Comparison of ENCODE assay signal across 8 mouse cellular contexts in genomic region chr12:82254076-82254475, GRCm38 (mm10).
DNase-seq lines count a peak whose midpoint lies in the region; ATAC-seq lines count a peak whose summit lies in the region.
"Had no signal": no experiment of that assay in that cellular context is flagged by ENCODE, and none has a peak within 500 bp of the region (broad histone marks: within the 10 kb centered on the region; RNA-seq: fewer than 3 reads in every experiment).

No protein-coding gene starts in this region.

- H3K4me2 ChIP-seq in midbrain, embryonic 11.5 days: no peak overlapping the region
- H3K4me2 ChIP-seq: heart, embryonic 13.5 days had no signal

- WGBS in midbrain, embryonic 11.5 days: 92% methylated on average over 5 of the region's 5 CpGs
- WGBS in midbrain, embryonic 10.5 days: 94% methylated on average over 5 of the region's 5 CpGs

- peak; percentile 23 for DNase-seq in midbrain, embryonic 11.5 days (ENCODE audit: low spot score, missing footprints)
- no peak for DNase-seq in midbrain, embryonic 10.5 days (ENCODE audit: low spot score)
- peak; percentile 34 to 44 for DNase-seq in frontal cortex, postnatal 10 days (ENCODE audit: low spot score in 2 of 2)
- peak; percentile 34 to 69 for DNase-seq in left cerebral cortex, adult 8-10 months (ENCODE audit: low spot score in 2 of 2)
- peak; percentile 65 to 73 for DNase-seq in right cerebral cortex, postnatal 36 days (ENCODE audit: low spot score in 2 of 2)
- DNase-seq in MN1 (ENCODE audit: low spot score): no peak
- DNase-seq in spleen, postnatal 10 days (ENCODE audit: low spot score in 2 of 2): no peak

- no peak overlapping the region for H3K4me3 ChIP-seq in midbrain, embryonic 11.5 days (ENCODE audit: low read depth, low read length)
- H3K4me3 ChIP-seq in midbrain, embryonic 10.5 days: no peak overlapping the region
- H3K4me3 ChIP-seq: heart, embryonic 13.5 days had no signal

- H3K9ac ChIP-seq in midbrain, embryonic 11.5 days (ENCODE audit: low read length): no peak overlapping the region
- H3K9ac ChIP-seq: heart, embryonic 13.5 days had no signal

- no peaks in the 10 kb centered on the region for H3K9me3 ChIP-seq in midbrain, embryonic 11.5 days (ENCODE audit: control insufficient read depth, low read length)
- H3K9me3 ChIP-seq in midbrain, embryonic 10.5 days (replicated peaks): no peaks in the 10 kb centered on the region
- H3K9me3 ChIP-seq: heart, embryonic 13.5 days had no signal

- no peaks in the 10 kb centered on the region for H3K36me3 ChIP-seq in midbrain, embryonic 11.5 days (ENCODE audit: control insufficient read depth, insufficient read depth, low read length)
- peaks cover 6% of the 10 kb centered on the region; the same call in 1 of the 2 replicates for H3K36me3 ChIP-seq in midbrain, embryonic 10.5 days

- H3K27ac ChIP-seq in midbrain, embryonic 11.5 days (ENCODE audit: low read depth, low read length): no peak overlapping the region
- H3K27ac ChIP-seq in midbrain, embryonic 10.5 days (replicated peaks): no peak overlapping the region
- H3K27ac ChIP-seq: heart, embryonic 13.5 days had no signal

- no peaks in the 10 kb centered on the region for H3K4me1 ChIP-seq in midbrain, embryonic 11.5 days (ENCODE audit: control insufficient read depth, insufficient read depth, low read length)
- H3K4me1 ChIP-seq in midbrain, embryonic 10.5 days: no peaks in the 10 kb centered on the region

- no peaks in the 10 kb centered on the region for H3K27me3 ChIP-seq in midbrain, embryonic 11.5 days (ENCODE audit: control insufficient read depth, insufficient read depth, low read length)
- H3K27me3 ChIP-seq in midbrain, embryonic 10.5 days (ENCODE audit: low read depth, poor library complexity, severe bottlenecking): no peaks in the 10 kb centered on the region
- H3K27me3 ChIP-seq: heart, embryonic 13.5 days had no signal

- ATAC-seq in midbrain, embryonic 11.5 days (ENCODE audit: low FRiP score): no peak

Comparison
In these comparisons a context has a peak if more than half of its experiments do, and no peak if none do; other contexts are left out.
1. DNase-seq: peak in midbrain, embryonic 11.5 days (single experiment), frontal cortex, postnatal 10 days (2 of 2), left cerebral cortex, adult 8-10 months (2 of 2) and right cerebral cortex, postnatal 36 days (2 of 2); none in midbrain, embryonic 10.5 days (single experiment), MN1 (single experiment) and spleen, postnatal 10 days (0 of 2).